Mouse (Mus musculus) liver, embryonic 14.5 days (tissue): ENCODE data around the gene Lztr1.

Experiments
- CTCF ChIP-seq: IDR thresholded peaks from 2 replicates; pipeline ENCODE4 v1.5.1; 2016; ENCODE audit warnings: antibody characterized with exemption, low read depth, control low read depth
- EP300 ChIP-seq: IDR thresholded peaks from 2 replicates; pipeline ENCODE4 v1.6.1; 2016; ENCODE audit warnings: antibody characterized with exemption, low read depth

DNA sequence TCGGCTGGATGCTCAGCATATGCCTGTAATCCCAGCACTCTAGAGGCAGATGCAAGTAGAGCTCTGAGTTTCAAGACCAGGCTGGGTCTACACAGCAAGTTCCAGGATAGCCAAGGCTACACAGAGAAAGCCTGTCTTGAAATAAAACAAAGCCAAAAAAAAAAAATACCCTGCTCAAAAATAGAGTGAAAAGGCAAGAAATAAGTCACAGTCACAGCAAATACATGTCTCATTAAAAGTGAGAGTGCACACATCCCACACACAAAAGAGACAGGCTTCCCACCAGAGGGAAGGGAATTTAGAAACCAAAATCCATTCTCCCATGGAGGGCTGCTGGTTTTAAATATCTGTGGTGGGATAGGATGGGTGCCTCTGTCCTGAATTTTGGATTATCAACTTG lies 55.1 kb downstream of the Lztr1 start:
- TF ChIP-seq CTCF (no peak), EP300 (no peak)
